In genomic region chr2:20377026-20377425, GRCm38 (mm10) we compare ENCODE assay signal across 25 mouse cellular contexts.
DNase-seq lines count a peak whose midpoint lies in the region; ATAC-seq and TF ChIP-seq lines count a peak whose summit lies in the region.
"Had no signal": no experiment of that assay in that cellular context is flagged by ENCODE, and none has a peak within 500 bp of the region (broad histone marks: within the 10 kb centered on the region; RNA-seq: fewer than 3 reads in every experiment).

No protein-coding gene starts in this region.

- no peaks in the 10 kb centered on the region for H3K36me3 ChIP-seq in embryonic facial prominence, embryonic 14.5 days (ENCODE audit: control insufficient read depth, insufficient read depth, low read length)
- H3K36me3 ChIP-seq in embryonic facial prominence, embryonic 10.5 days (replicated peaks): no peaks in the 10 kb centered on the region
- H3K36me3 ChIP-seq in lung, embryonic 14.5 days (ENCODE audit: insufficient read depth): no peaks in the 10 kb centered on the region
- H3K36me3 ChIP-seq in kidney, adult 2 months (ENCODE audit: control insufficient read depth, insufficient read depth, low read length): no peaks in the 10 kb centered on the region
- H3K36me3 ChIP-seq: embryonic facial prominence, embryonic 15.5 days; forebrain, embryonic 10.5 days; hindbrain, embryonic 12.5 days; hindbrain, embryonic 15.5 days had no signal

- DNase-seq in embryonic facial prominence, embryonic 14.5 days (ENCODE audit: low spot score): peak; percentile 20
- DNase-seq in embryonic facial prominence, embryonic 10.5 days (ENCODE audit: low spot score): no peak
- DNase-seq in lung, embryonic 14.5 days: peak; percentile 11
- DNase-seq in lung, postnatal 14 days: no peak
- DNase-seq in retina, postnatal 1 day: peak; percentile 68
- no peak for DNase-seq in kidney, adult 2 months
- DNase-seq: adrenal gland, adult 2 months; adrenal gland, postnatal 14 days; cerebellum, adult 11-12 months; cerebellum, adult 8-10 months; cerebellum, postnatal 36 days; embryo, embryonic 11 days; forebrain, postnatal 0 days; gastrocnemius, adult 2 months; gastrocnemius, postnatal 14 days; heart, adult 11 months had no signal

- H3K4me3 ChIP-seq in embryonic facial prominence, embryonic 14.5 days (ENCODE audit: low read depth, low read length): no peak overlapping the region
- no peak overlapping the region for H3K4me3 ChIP-seq in embryonic facial prominence, embryonic 10.5 days
- H3K4me3 ChIP-seq in lung, embryonic 14.5 days (ENCODE audit: low read depth, low read length): no peak overlapping the region
- H3K4me3 ChIP-seq in embryonic fibroblast, embryonic 13.5 days (ENCODE audit: insufficient read depth, low read length): no peak overlapping the region
- H3K4me3 ChIP-seq in kidney, adult 2 months (ENCODE audit: insufficient read depth, low read depth, low read length): no peak overlapping the region
- H3K4me3 ChIP-seq: embryonic facial prominence, embryonic 15.5 days; erythroblast, embryonic 14.5 days; forebrain, embryonic 10.5 days; forebrain, embryonic 13.5 days; gastrocnemius, adult 2 months; hindbrain, embryonic 12.5 days; hindbrain, embryonic 15.5 days had no signal

- no peak for ATAC-seq in embryonic facial prominence, embryonic 14.5 days (ENCODE audit: low read depth)
- ATAC-seq in lung, embryonic 14.5 days (ENCODE audit: insufficient read depth): no peak
- ATAC-seq in megakaryocyte progenitor cell, adult 5-6 weeks (replicated peaks; ENCODE audit: poor library complexity): no peak
- ATAC-seq: forebrain, embryonic 13.5 days; forebrain, postnatal 0 days had no signal

- H3K27ac ChIP-seq in embryonic facial prominence, embryonic 14.5 days (replicated peaks; ENCODE audit: low read depth, low read length): no peak overlapping the region
- no peak overlapping the region for H3K27ac ChIP-seq in embryonic facial prominence, embryonic 10.5 days (replicated peaks)
- H3K27ac ChIP-seq in lung, embryonic 14.5 days (ENCODE audit: low read depth): no peak overlapping the region
- peak overlapping the region; percentile 66 for H3K27ac ChIP-seq in embryonic fibroblast, embryonic 13.5 days (ENCODE audit: insufficient read depth, low read length)
- H3K27ac ChIP-seq in kidney, adult 2 months (ENCODE audit: insufficient read depth, low read depth, low read length): no peak overlapping the region
- H3K27ac ChIP-seq: embryonic facial prominence, embryonic 15.5 days; forebrain, embryonic 10.5 days; forebrain, embryonic 13.5 days; gastrocnemius, adult 2 months; hindbrain, embryonic 12.5 days; hindbrain, embryonic 15.5 days had no signal

- no peak for TF ChIP-seq CTCF in lung, embryonic 14.5 days (IDR thresholded peaks at IDR 0.05; ENCODE audit: low read depth)
- no peak for TF ChIP-seq CTCF in embryonic fibroblast, embryonic 13.5 days (IDR thresholded peaks at IDR 0.05; ENCODE audit: borderline replicate concordance, insufficient read depth, low read length)
- no peak for TF ChIP-seq CTCF in kidney, adult 2 months (conservative IDR thresholded peaks at IDR 0.05; ENCODE audit: insufficient read depth, insufficient read length, low read depth, low read length)

- no peak overlapping the region for H3K4me2 ChIP-seq in embryonic facial prominence, embryonic 14.5 days (ENCODE audit: low read depth, low read length)
- H3K4me2 ChIP-seq in lung, embryonic 14.5 days: no peak overlapping the region
- H3K4me2 ChIP-seq: embryonic facial prominence, embryonic 15.5 days; forebrain, embryonic 13.5 days; heart, embryonic 11.5 days; hindbrain, embryonic 12.5 days; hindbrain, embryonic 15.5 days had no signal

- H3K27me3 ChIP-seq in embryonic facial prominence, embryonic 14.5 days (replicated peaks; ENCODE audit: control insufficient read depth, insufficient read depth, low read length): no peaks in the 10 kb centered on the region
- H3K27me3 ChIP-seq in embryonic facial prominence, embryonic 10.5 days (replicated peaks; ENCODE audit: low read depth, poor library complexity, severe bottlenecking): no peaks in the 10 kb centered on the region
- H3K27me3 ChIP-seq in lung, embryonic 14.5 days (ENCODE audit: insufficient read depth, low read length): no peaks in the 10 kb centered on the region
- no peaks in the 10 kb centered on the region for H3K27me3 ChIP-seq in kidney, adult 2 months (replicated peaks; ENCODE audit: control insufficient read depth, insufficient read depth, low read length)
- H3K27me3 ChIP-seq: embryonic facial prominence, embryonic 15.5 days; forebrain, embryonic 13.5 days; hindbrain, embryonic 12.5 days; hindbrain, embryonic 15.5 days had no signal

- no peak overlapping the region for H3K9ac ChIP-seq in embryonic facial prominence, embryonic 14.5 days (ENCODE audit: low read depth, low read length)
- no peak overlapping the region for H3K9ac ChIP-seq in lung, embryonic 14.5 days
- H3K9ac ChIP-seq: embryonic facial prominence, embryonic 15.5 days; forebrain, embryonic 13.5 days; forebrain, postnatal 0 days; hindbrain, embryonic 12.5 days; hindbrain, embryonic 15.5 days had no signal

- WGBS in embryonic facial prominence, embryonic 14.5 days: 72% methylated on average over 2 of the region's 2 CpGs
- 88% methylated on average over 2 of the region's 2 CpGs for WGBS in embryonic facial prominence, embryonic 10.5 days
- WGBS in lung, embryonic 14.5 days: 54% methylated on average over 2 of the region's 2 CpGs
- 81% methylated on average over 2 of the region's 2 CpGs for WGBS in kidney, adult 2 months

- TF ChIP-seq POLR2A in embryonic fibroblast, embryonic 13.5 days (IDR thresholded peaks at IDR 0.05; ENCODE audit: low read depth, low read length): no peak
- no peak for TF ChIP-seq POLR2A in kidney, adult 2 months (IDR thresholded peaks at IDR 0.05; ENCODE audit: low read depth, low read length)

- no peaks in the 10 kb centered on the region for H3K9me3 ChIP-seq in embryonic facial prominence, embryonic 14.5 days (ENCODE audit: control insufficient read depth, low read length)
- no peaks in the 10 kb centered on the region for H3K9me3 ChIP-seq in embryonic facial prominence, embryonic 10.5 days
- H3K9me3 ChIP-seq in lung, embryonic 14.5 days (ENCODE audit: low read depth, low read length): no peaks in the 10 kb centered on the region
- H3K9me3 ChIP-seq: embryonic facial prominence, embryonic 15.5 days; forebrain, embryonic 10.5 days; forebrain, embryonic 13.5 days; hindbrain, embryonic 12.5 days; hindbrain, embryonic 15.5 days had no signal

- H3K4me1 ChIP-seq in embryonic facial prominence, embryonic 14.5 days (ENCODE audit: control insufficient read depth, insufficient read depth, low read length): no peaks in the 10 kb centered on the region
- H3K4me1 ChIP-seq in embryonic facial prominence, embryonic 10.5 days: no peaks in the 10 kb centered on the region
- no peaks in the 10 kb centered on the region for H3K4me1 ChIP-seq in lung, embryonic 14.5 days (ENCODE audit: insufficient read depth)
- no peaks in the 10 kb centered on the region for H3K4me1 ChIP-seq in embryonic fibroblast, embryonic 13.5 days (ENCODE audit: control insufficient read depth, insufficient read depth, low read length)
- H3K4me1 ChIP-seq in kidney, adult 2 months (ENCODE audit: control insufficient read depth, insufficient read depth, low read length): no peaks in the 10 kb centered on the region
- H3K4me1 ChIP-seq: embryonic facial prominence, embryonic 15.5 days; forebrain, embryonic 10.5 days; forebrain, embryonic 13.5 days; hindbrain, embryonic 12.5 days; hindbrain, embryonic 15.5 days had no signal

Comparison
In these comparisons a context has a peak if more than half of its experiments do, and no peak if none do; other contexts are left out.
1. DNase-seq: peak in embryonic facial prominence, embryonic 14.5 days (single experiment), lung, embryonic 14.5 days (single experiment) and retina, postnatal 1 day (single experiment); none in embryonic facial prominence, embryonic 10.5 days (single experiment), lung, postnatal 14 days (single experiment) and kidney, adult 2 months (single experiment).